Mouse (Mus musculus) myocyte (in vitro differentiated cells): ENCODE measurements around the gene Sphk1.
A peak's percentile ranks its signal among the peaks of the same experiment; 100 is the strongest.

Experiments used
- MAX ChIP-seq: IDR thresholded peaks from one replicate; pipeline ENCODE4 v1.6.1; 2011; ENCODE audit warnings: low read depth, mild to moderate bottlenecking, control low read depth
- MYOD1 ChIP-seq, 3 experiments: IDR thresholded peaks; one replicate each; pipeline ENCODE4 v1.6.1; 2011; ENCODE audit warnings: control low read depth in 2 of 3, low read depth in 2 of 3, mild to moderate bottlenecking in 2 of 3, moderate library complexity in 1 of 3; ENCODE audit not compliant: insufficient read length in 2 of 3, control insufficient read depth in 1 of 3
- MYOG ChIP-seq, 3 experiments: IDR thresholded peaks; one replicate each; pipeline ENCODE4 v1.6.1; 2011; ENCODE audit warnings: control low read depth in 2 of 3, low read depth in 2 of 3, mild to moderate bottlenecking in 2 of 3; ENCODE audit not compliant: insufficient read length in 2 of 3, control insufficient read depth in 1 of 3, insufficient read depth in 1 of 3
- POLR2A ChIP-seq: IDR thresholded peaks from one replicate; pipeline ENCODE4 v1.6.1; 2011; ENCODE audit warnings: low read depth, mild to moderate bottlenecking, control low read depth, moderate library complexity; ENCODE audit not compliant: insufficient read length
- USF1 ChIP-seq: IDR thresholded peaks from one replicate; pipeline ENCODE4 v1.6.1; 2011; ENCODE audit warnings: low read depth, mild to moderate bottlenecking, control low read depth, moderate library complexity

GRCm38 (mm10) chr11:116580711-116581375 lies 50.1 kb downstream of the Sphk1 start:
- TF ChIP-seq POLR2A: peak; percentile 44
- peak in 1 of 3 experiments; percentile 13 for TF ChIP-seq MYOG (IDR thresholded peaks at IDR 0.05; ENCODE audit: control insufficient read depth in 1 of 3, insufficient read depth in 1 of 3, insufficient read length in 2 of 3, low read depth in 2 of 3)
- TF ChIP-seq USF1: no peak
- TF ChIP-seq MYOD1 (IDR thresholded peaks at IDR 0.05; ENCODE audit: control insufficient read depth in 1 of 3, insufficient read length in 2 of 3, low read depth in 2 of 3): peak in 1 of 3 experiments; percentile 35
- no peak for TF ChIP-seq MAX
